Mouse (Mus musculus): ENCODE data around the gene Lrrc45.
"Not testable (repeated sequence)": the region's sequence is repeated elsewhere in the genome, so short reads cannot be mapped to it uniquely, and the experiment has no call there.

The Lrrc45 gene

DNA sequence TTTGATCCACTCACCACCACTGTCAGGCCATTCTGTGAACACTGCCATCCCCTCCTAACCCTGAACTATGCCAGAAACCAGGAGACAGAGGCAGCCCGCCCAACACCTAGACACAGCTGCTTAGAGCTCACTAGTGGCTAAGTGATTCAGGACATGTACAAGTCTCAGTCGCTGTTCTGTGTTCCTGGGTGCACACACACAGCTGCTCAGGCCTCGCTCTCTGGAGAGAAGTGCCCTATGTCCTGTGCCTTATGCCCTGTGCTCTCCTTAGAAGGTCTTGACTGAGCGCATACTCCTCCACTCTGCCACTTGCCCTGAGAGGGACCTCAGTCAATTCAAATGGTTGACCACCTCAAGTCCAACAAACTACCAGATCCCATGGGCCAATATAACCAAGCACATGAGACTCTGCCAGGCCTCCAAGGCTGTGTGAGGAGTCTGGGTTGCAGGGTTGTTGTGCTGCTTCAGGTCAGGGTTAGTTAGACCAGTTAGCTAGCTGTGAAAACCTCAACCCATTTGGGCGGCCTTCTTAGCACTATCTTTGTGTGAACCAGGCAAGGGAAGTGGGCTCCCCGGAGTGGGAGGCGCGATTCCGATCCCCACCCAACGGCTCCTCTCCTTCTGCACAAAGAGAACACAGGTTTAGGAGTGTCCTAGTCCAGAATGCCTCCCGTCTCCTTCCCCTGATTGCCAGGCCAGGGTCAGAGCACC lies 15.0 kb downstream of the Lrrc45 start:
- DNase-seq (ENCODE audit: low spot score) = no peak

DNA sequence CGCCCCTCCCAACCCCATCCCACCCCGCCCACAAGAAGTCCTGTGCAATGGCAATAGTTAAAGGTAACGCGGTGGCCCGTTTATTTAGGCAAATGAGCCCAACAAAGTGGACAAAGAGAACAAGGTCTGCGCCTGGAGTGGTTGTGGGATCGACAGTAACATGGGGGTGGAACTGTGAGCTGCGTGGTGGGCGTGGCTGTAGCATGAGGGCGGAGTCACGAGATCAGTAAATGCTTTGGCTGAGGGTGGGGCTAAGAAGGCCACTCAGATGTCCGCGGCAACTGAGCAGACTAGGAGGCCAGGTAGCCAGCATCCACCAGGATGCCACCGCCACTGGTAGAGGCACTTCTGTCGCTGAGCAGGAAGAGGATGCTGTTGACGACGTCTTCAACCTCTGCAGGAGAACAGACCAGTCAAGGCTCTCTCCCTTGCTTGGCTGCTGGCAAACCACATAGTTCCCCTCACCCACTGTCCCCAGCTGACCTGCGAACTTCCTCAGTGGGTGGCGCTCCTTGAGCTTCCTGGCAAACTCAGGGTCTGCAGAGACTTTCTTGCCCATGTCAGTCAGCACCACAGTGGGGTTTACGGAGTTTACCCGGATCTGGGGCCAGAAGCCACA lies 15.8 kb downstream of the Lrrc45 start:
- DNase-seq (ENCODE audit: low spot score) = not testable (repeated sequence)

DNA sequence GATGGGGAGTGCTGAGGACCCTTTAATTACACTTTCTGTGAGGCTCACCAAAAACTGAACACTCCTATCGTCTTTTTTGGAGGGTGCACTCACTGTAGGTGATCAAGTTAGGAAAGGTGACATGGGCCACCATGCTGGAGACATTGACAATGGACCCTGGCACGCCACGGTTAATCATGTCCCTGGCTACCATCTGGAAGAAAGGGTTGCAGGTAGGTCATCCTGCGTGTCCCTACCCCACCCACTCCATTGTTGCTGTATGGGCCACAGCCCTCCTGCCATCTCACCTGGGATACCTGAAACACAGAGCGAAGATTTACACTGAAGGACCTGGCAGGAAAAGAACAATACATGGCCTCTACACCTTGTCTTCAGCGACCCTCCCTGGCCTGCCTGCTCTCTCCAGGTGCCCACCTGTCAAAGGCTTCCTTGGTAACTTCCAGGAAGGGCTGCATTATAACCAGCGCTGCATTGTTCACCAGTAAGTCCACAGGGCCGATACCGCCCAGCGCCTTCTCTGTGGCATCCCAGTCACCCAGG lies 16.7 kb downstream of the Lrrc45 start:
- DNase-seq (ENCODE audit: low spot score) = no peak

DNA sequence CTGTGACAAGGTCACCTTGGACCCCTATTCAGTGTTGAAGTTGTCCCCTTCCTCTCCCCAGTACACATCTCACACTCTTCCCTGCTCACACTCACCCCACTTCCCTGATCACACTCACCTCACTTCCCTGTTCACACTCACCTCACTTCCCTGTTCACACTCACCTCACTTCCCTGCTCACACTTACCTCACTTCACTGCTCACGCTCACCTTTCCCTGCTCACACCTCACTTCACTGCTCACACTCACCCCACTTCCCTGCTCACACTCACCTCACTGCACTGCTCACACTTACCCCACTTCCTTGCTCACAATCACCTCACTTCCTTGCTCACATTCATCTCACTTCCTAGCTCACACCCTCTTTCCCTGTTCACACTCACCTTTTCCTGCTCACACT lies 17.7 kb downstream of the Lrrc45 start:
- DNase-seq (ENCODE audit: low spot score) = no peak

DNA sequence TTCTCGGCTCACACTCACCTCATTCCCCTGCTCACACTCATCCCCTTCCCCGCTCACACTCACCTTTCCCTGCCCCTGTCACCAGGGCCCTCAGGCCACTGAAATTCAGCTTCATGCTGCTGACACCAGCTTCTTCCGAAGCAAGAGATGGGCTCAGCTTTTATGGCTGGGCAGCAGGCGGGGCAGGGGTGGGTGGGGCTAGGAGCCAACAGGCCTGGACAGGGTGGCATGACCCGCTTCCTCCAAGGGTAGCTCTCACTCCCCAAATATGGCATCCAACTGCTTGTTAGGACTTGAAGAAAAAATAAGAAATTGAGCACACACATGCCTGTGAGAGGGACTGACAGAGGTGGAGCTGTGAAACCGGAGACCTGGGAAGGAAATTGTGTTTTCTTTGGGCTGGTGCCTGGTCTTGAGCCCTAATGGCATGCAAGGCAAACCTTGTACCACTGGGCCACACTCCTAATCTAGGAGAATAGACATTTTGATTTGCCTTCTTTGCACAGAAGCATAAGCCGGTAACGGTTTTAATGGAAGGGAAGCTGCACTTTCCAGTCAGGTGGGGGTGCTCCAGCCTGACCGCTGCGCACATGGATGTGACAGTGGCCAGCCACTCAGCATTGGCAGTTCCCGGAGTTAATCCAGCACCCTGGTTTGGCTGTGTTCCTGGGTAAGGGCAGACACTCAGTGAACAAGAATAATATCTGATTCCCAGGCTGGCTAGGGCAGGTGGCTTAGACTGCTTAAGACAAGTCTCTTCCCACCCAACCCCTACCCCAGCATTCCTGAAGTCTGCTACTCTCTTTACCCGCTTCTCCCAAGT lies 18.3 kb downstream of the Lrrc45 start, which contains the start of gene Cbr2:
Gene Cbr2, minus strand, starts transcription at position 257 of the 823 bp plus-strand sequence.
- DNase-seq (ENCODE audit: low spot score) = no peak

DNA sequence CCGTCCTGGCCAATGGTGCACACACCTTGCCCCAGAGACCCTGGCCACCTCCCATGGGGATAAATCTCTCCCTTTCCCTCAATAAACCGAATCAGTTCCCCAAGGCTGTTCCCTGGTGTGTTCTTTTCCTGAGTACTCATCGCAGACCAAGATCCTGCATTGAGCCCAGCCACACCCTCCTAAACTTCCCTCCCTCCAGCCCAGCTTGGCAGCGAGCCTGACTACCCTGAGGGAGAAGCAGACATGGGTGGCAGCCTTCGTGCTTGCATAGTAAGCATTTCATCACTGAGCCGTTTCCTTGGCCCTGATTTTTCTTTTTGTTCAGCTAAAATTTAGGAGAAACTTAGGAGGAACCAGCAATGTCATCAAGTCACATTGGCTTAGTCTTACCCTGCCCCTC lies 19.8 kb downstream of the Lrrc45 start:
- DNase-seq (ENCODE audit: low spot score) = no peak

DNA sequence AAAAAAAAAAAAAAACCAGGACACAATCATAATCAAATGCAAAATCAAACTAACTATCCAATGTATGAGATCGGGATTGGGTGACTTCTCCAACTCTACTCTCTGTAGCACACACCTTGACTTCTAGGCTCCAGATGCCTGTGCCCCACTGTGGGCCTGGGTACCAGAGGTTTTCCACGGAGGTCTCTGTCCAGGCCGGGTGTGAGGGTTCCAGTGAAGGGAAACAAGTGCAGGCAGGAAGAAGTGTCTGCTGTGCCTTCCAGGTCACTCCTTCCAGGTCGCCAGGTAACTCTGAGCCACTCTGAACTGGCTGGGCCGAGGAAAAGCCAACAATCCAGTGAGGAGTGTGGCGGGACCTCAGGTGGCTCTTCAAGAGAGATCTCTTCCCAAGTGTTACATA lies 22.7 kb downstream of the Lrrc45 start:
- DNase-seq (ENCODE audit: low spot score) = no peak

DNA sequence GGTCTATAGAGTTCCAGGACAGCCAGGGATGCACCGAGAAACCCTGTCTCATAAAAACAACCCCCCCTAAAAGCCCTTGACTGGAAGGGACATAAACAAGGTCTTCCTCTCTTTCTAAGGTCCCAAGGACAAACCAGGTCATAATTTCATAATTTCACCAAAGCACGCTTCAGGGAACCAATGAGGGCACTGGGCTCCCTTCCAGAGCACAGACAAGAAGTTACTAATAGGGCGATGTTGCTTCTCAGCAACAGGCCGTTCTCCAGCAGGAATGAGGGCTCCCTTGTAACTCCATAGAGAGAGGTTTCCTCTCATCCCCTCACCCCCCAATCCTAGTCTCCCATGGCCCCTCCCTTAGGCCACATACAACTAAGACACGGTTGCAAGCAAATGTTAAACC lies 27.3 kb downstream of the Lrrc45 start:
- DNase-seq (ENCODE audit: low spot score) = no peak

DNA sequence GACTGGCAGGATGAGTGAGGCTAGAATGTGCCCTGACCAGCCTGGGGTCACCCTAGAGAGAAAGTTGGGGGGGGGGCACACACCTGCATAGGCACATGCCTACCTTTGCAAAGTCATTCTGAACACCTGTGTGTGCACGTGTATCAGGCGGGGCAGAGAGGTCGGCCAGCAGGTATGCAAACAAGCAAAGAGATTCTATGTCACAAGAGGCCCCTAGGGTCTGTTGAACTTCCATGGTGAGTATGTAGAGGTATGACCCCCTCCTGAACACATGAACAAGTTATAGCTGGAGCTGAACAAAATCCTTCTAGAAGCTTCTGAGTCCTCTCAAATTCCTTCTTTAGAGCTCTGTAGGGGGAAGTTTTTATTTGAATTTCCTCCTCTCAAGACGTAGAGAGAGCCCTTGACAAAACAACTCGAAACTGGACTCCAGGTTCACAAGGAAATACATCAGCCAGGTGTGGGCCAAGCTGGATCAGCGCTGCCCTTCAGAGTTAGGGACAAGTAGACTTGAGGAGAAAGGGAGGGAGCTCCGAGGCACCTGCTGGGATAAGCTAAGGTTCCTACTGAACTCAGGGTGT lies 30.5 kb downstream of the Lrrc45 start:
- DNase-seq (ENCODE audit: low spot score) = no peak

DNA sequence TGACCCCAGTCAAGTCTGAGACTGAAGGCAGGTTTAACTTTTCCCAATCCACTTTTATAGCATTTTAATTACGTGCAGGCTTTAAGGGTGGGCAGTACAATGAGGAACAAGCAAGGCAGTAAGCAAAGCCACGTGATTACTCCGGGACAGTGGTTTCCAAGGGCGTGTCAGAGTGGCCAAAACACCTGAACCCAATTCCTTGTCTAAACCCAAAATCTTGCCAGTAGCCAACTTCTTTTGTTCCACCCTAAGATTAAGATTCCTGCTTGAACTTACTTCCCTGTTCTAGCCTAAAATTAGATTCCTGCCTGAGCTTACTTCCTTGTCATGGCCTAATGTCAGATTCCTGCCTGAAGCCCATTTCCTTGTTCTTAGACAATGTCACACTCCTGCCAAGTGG lies 34.2 kb downstream of the Lrrc45 start:
- no peak for DNase-seq (ENCODE audit: low spot score)

DNA sequence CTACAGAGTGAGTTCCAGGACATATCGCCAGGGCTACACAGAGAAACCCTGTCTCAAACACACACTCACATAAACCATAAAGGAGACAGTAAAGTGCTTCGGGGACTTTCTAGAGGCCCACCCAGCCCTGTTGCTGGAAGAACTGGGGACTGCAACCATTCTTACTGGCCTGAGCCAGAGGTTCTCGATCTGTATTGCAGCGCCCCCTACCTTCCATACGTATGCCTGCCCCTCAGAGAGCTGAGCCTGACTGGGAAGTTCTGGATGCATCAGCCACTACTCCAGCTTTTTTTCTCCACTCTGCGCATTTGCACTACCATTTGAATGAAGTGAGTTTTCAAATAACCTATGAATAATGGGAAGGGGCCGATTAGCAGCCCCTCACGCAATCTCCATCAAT lies 35.7 kb downstream of the Lrrc45 start:
- no peak for DNase-seq (ENCODE audit: low spot score)

DNA sequence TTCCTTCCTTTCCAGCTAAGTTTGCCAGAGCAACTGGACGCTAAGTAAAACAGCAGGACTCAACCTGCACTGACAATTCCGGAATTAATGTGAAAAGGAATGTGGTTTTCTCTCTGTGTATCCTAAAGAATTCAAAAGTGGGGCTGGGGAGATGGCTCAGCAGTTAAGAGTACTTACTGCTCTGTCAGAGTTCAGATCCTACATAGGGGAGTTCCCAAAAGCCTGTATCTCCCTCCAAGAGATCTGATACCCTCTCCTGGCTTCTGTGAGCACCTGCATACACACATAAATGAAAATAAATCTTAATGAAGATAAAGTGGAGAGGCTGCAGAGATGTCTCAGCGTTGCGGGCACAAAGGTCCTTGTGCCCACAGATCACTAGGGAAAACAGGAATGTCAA lies 37.9 kb downstream of the Lrrc45 start:
- DNase-seq (ENCODE audit: low spot score) = no peak

DNA sequence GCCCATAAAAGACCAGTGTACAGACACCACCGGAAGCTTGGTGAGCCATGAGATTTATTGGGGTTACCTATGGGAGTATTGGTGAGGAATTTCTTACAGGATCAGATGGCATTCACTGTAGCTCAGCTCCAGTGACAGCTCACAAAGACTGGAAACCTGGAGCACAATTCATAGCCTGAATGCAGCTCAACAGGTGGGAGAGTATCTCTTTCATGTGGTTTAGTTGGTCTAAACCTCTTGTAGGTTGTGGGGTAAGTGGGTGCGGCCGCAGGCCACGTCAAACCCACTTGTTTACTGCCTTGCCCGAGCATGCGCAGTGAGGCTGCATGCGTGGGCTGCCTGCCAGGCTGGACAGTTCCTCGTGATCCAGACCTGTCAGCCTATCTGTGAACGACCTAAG lies 46.5 kb downstream of the Lrrc45 start:
- no peak for DNase-seq (ENCODE audit: low spot score)

DNA sequence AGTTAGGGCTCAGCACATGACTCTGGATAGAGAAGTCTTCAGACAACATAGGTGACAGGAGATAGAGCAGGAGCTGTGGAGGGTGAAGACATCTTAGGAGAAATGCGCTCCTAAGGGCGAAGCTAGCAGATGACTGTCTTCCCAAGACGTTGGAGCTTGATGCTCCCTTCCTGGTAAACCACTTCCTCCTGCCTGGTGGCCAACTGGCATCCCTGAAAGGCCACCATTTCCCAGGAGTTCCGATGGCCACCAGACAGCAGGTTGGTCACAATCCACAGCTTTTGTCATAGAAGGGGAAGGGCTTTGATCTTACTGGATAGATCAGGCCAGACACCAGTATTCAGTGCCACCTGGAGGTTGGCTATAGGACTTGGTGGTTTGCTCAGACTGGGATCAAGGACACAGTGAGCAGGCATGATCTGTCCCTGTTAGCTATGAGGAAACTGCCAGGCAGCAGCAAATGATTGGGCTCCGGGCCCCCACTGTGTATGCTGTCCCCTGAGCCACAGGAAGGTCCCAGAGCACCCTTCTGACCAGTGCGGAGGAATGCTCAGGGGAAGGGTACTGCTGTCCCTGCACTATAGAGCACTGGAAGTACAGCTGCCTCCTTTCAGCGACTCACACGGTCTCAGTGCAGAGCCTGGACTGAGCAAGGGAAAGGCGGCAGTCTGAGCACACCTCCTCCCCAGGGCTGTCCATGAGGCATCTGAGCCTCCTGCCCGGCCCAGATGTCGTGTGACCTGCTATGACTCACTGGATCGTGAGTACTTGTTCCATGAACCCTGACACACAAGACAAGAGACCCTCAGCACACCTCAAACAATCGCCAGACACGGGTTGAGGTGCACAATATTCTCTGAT lies 48.3 kb downstream of the Lrrc45 start:
- no peak for DNase-seq (ENCODE audit: low spot score)

DNA sequence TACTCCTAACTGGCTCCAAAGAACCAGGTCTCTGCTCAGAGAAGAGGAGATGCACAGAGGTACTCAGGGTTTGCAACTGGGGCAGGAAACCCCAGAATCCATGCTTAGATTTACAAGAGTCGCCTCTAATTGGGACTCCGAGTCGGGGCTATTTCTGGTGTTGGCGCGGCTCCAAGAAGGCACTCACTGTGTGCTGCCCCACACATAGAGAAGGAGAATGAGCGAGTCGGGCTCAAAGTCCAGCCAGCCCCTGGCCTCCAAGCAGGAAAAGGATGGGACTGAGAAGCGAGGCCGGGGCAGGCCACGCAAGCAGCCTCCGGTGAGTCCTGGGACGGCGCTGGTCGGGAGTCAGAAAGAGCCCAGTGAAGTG lies 48.9 kb downstream of the Lrrc45 start, which contains the start of gene Hmga1b:
Gene Hmga1b, plus strand, starts transcription at position 123 of the 370 bp plus-strand sequence.
- not testable (repeated sequence) for DNase-seq (ENCODE audit: low spot score)

DNA sequence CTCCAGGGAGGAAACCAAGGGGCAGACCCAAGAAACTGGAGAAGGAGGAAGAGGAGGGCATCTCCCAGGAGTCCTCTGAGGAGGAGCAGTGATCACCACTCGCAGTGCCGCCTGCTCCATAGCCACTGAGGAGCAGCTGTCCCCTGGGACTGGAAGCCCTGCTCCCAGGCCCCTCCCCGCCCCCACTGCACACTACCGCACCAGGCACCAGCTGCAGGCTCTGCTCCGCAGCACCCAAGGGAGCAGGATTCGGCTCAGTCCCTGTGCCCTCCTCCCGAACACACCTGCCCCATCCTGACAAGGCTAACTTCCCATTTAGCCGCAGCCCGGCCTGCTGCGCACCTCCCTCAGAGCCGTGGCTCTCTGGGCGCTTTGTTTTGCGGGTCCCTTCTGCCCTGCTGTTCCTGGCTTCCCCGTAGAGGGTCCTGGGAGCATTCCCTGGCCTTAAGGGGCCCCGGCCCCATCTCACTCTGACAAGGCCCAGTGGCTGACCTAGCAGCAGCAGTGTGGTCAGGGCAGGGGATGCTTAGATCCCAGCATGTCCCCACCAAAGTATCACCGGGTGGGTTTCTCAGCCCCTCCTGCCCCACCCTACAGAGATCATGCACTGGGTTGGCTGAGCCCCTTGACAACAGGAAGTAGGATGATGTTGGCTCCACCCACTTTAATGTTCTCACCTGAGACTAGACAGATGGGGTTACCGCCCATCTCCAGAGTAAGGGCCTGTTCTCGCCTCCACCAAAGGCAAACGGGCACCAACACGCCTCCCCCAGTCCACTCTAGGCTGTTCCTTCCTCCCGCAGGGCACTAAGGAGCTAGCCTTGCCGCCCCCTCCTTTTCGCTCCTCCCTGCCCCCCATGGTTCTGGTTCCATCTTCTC lies 49.6 kb downstream of the Lrrc45 start:
- DNase-seq (ENCODE audit: low spot score) = not testable (repeated sequence)

DNA sequence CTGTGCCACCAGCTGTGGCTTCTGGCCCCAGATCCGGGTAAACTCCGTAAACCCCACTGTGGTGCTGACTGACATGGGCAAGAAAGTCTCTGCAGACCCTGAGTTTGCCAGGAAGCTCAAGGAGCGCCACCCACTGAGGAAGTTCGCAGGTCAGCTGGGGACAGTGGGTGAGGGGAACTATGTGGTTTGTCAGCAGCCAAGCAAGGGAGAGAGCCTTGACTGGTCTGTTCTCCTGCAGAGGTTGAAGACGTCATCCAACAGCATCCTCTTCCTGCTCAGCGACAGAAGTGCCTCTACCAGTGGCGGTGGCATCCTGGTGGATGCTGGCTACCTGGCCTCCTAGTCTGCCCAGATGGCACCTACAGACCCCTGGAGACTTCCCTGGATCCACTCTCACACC lies 53.3 kb downstream of the Lrrc45 start:
- DNase-seq (ENCODE audit: low spot score) = not testable (repeated sequence)

DNA sequence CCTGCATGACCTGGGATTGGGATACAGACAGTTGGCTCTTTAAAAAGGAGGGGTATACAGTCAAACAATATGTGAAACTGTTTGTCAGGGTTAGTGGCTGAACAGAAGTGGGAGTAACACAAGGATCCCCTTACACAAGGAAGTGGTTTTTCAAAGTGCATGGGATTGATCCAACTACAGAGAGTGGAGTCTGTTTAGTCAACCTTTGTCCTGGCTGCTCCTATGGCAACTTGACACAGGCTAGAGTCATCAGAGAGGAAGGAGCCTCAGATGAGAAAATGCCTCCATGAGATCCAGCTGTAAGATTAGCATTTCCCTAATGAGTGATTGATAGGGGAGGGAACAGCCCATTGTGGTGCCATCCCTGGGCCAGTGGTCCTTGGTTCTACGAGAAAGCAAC lies 54.5 kb downstream of the Lrrc45 start:
- no peak for DNase-seq (ENCODE audit: low spot score)

All from ovary, postnatal 14 days (tissue).